Mouse (Mus musculus) right cerebral cortex, postnatal 14 days (tissue): ENCODE measurements around the gene Gm5065.

ENCODE experiments used
- DNase-seq: peaks from one replicate; pipeline ENCODE4 v3.0.0; 2022

The Gm5065 gene

DNA sequence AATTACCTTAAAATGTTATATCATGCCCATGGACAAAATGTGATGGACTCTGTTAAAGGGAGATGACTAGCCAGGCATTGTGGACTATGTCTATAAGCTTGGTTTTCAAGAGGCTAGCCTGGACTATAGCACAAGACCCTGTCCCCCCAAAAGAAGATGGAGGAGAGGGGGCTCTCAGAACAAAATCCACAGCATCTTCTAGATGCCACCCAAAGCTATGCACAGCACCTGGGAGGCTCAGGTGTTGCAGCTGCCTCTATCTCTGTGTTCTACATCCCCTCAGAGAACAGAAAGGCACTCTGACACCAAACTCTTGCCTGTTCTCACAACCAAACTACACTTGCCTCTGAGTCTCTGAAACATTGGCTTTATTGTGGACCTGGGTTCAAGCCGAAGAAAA is at the start of gene Gm5065:
Gene Gm5065 (plus strand): TSS at position 301 of the 400 bp plus-strand sequence.
- no peak for DNase-seq

- DNase-seq = no peak
These were observed 22.8 kb upstream of the Gm5065 start for GRCm38 (mm10) chr7:5327511-5327910.

DNA sequence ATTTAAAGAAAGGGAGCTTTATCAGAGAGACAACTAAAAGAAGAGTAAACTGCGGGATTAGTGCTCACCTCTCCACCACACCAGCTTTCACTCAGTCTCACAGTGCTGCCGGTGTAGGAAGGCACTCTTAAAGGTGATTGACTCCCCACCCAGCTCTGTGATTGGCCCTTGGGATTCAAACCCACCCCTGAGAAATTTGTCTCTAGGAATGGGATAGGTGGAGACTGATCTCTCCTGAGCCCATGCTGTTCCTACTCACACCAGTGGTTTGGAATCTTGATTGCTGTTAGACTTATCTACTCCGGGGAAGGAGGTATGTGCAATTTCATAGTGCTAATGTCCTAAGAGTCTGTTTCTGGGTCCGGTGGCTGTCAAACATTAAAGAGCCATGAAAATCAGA is 598 bp downstream of the Gm5065 start, which contains the start of gene Nlrp2:
Gene Nlrp2 (minus strand): TSS at position 101 of the 400 bp plus-strand sequence.
- DNase-seq = no peak

GRCm38 (mm10) chr7:5363599-5363998 is 13.3 kb downstream of the Gm5065 start:
- DNase-seq = no peak

- DNase-seq = no peak
These were observed 16.4 kb downstream of the Gm5065 start for GRCm38 (mm10) chr7:5366724-5367123.

DNA sequence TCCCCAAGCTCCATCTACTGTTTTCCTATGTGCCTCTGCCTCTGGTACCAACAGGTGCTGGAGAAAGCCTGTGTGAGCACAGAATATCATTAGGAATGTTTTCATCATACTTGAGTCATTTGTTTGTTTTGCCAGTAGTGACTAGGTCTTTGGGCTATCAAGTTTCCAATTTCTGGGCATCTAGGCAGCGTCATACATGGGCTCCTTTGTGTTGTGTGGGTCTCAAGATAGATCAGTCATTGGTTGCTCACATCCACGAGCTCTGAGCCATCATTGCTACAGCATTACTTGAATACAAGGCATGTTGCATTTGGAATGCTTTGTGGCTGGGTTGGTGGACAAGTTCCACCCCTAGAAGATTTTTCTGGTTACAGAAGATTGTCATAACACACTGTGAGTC is 55.9 kb downstream of the Gm5065 start:
- no peak for DNase-seq
